Mouse (Mus musculus) lung, embryonic 16.5 days (tissue): Measurements from ENCODE around the gene Ephb4. TPM values are rescaled to one million over a fixed set of nuclear protein-coding genes. Genes with fewer than 3 reads are reported as not detected.
A peak's percentile ranks its signal among the peaks of the same experiment; 100 is the strongest.

Experiments used
- ATAC-seq: fragments of 200-750 bp; cut with Nextera tagmentation; 2 replicates; pipeline ENCODE4 v1.8.0; 2017; ENCODE audit warnings: low read depth, mild to moderate bottlenecking, moderate library complexity
- H3K27ac ChIP-seq: fragments of 300-500 bp; sonication (generic); 2 replicates; pipeline ENCODE4 v1.5.1; 2014; ENCODE audit warnings: mild to moderate bottlenecking, control low read depth, low read length
- H3K27me3 ChIP-seq: fragments of 300-500 bp; sonication (generic); 2 replicates; pipeline ENCODE4 v1.6.1; 2014; ENCODE audit warnings: low read depth, low read length, mixed read lengths; ENCODE audit not compliant: control insufficient read depth, insufficient read depth
- H3K36me3 ChIP-seq: fragments of 300-500 bp; sonication (generic); 2 replicates; pipeline ENCODE4 v1.6.1; 2014; ENCODE audit warnings: low read length; ENCODE audit not compliant: control insufficient read depth, insufficient read depth
- H3K4me1 ChIP-seq: fragments of 300-500 bp; sonication (generic); replicated peaks from 2 replicates; pipeline ENCODE4 v1.6.1; 2014; ENCODE audit warnings: low read length, mixed read lengths; ENCODE audit not compliant: control insufficient read depth, insufficient read depth
- H3K4me2 ChIP-seq: fragments of 300-500 bp; sonication (generic); 2 replicates; pipeline ENCODE4 v1.6.1; 2014; ENCODE audit warnings: low read depth, low read length, control low read depth
- H3K4me3 ChIP-seq: fragments of 300-500 bp; sonication (generic); 2 replicates; pipeline ENCODE4 v1.5.1; 2014; ENCODE audit warnings: mild to moderate bottlenecking, low read length, control low read depth
- H3K9ac ChIP-seq: fragments of 300-500 bp; sonication (generic); 2 replicates; pipeline ENCODE4 v1.6.1; 2014; ENCODE audit warnings: low read length, control low read depth
- H3K9me3 ChIP-seq: fragments of 300-500 bp; sonication (generic); 2 replicates; pipeline ENCODE4 v1.6.1; 2016; ENCODE audit warnings: low read length; ENCODE audit not compliant: control insufficient read depth
- WGBS: fragments of 180-500 bp; shearing (Covaris S2); extraction: QIAGEN DNeasy Blood & Tissue Kit; methylation state at CpG from one replicate; pipeline ENCODE4 v1.1.7; 2014; 5-methylcytosine and 5-hydroxymethylcytosine counted together
- polyA plus RNA-seq: library from polyadenylated mRNA; unstranded; fragments of >200 nt; fragmentation: Nextera tagmentation; extraction: Ambion mirVana; gene quantifications from 2 replicates; pipeline ENCODE4 v1.2.1, GENCODE M21; 2015

Gene Ephb4
- polyA plus RNA-seq, 1 experiment from 2014 or later: 56.9 TPM

DNA sequence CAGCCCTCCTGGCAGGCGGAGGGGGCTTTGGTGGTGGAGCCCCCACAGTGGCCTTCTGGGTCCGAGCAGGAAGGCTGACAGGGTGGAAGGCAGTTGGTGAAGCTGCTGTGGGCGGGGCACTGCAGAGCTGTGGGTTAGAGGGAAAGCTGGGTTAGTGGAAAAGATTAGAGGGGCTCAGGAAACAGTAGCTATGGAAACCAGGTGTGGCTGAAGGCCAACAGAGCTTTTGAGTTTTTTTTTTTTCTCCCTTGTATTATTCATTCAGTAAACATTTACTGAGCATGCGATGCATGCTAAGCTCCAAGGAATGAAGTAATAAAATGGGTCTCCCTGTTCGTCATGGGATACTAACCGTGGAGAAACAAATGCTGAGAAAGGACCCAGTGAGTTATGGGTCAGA is 75.7 kb downstream of the Ephb4 start:
- Histone ChIP-seq H3K27me3 (no peaks in the 10 kb centered on the region), H3K27ac (no peak overlapping the region), H3K9me3 (no peaks in the 10 kb centered on the region), H3K4me3 (no peak overlapping the region), H3K36me3 (no peaks in the 10 kb centered on the region), H3K4me2 (no peak overlapping the region), H3K4me1 (peaks cover 6% of the 10 kb centered on the region; the same call in 1 of the 2 replicates), H3K9ac (no peak overlapping the region)
- ATAC-seq: 0 out of 2 replicates have a peak, but pooled peaks have one; percentile 27
- WGBS: 32% methylated on average over 6 of the region's 6 CpGs

Other genes starting within 250 kb of the Ephb4 start
- gene Trim56, start 233.9 kb upstream of the Ephb4 start, polyA plus RNA-seq: 12.2 and 13.5 TPM in 2 replicates
- gene Muc3, start 200.8 kb upstream of the Ephb4 start, polyA plus RNA-seq: 0.70 TPM in 1 of 2 replicates, not detected in the other
- gene Muc3a, start 137.7 kb upstream of the Ephb4 start, polyA plus RNA-seq: 0.11 TPM in 1 of 2 replicates, not detected in the other
- gene Ache, start 62.6 kb upstream of the Ephb4 start, polyA plus RNA-seq: 1.9 and 2.6 TPM in 2 replicates
- 5.1 and 5.6 TPM in 2 replicates for gene Ufsp1, start 55.5 kb upstream of the Ephb4 start, polyA plus RNA-seq
- gene Srrt, start 42.4 kb upstream of the Ephb4 start, polyA plus RNA-seq: 141 and 144 TPM in 2 replicates
- 90.5 and 94.0 TPM in 2 replicates for gene Trip6, start 35.7 kb upstream of the Ephb4 start, polyA plus RNA-seq
- gene Slc12a9, start 16.5 kb upstream of the Ephb4 start, polyA plus RNA-seq: 11.6 and 12.5 TPM in 2 replicates
- gene Zan, start 127.0 kb downstream of the Ephb4 start, polyA plus RNA-seq: 0.53 and 0.62 TPM in 2 replicates
- gene Pop7, start 152.4 kb downstream of the Ephb4 start, polyA plus RNA-seq: 50.4 and 54.4 TPM in 2 replicates
- gene Gigyf1, start 168.4 kb downstream of the Ephb4 start, polyA plus RNA-seq: 10.7 and 10.9 TPM in 2 replicates
- 0.31 and 0.98 TPM in 2 replicates for gene Epo, start 183.1 kb downstream of the Ephb4 start, polyA plus RNA-seq
- gene Gnb2, start 183.4 kb downstream of the Ephb4 start, polyA plus RNA-seq: 379 and 400 TPM in 2 replicates
- 0.51 and 0.60 TPM in 2 replicates for gene Actl6b, start 203.4 kb downstream of the Ephb4 start, polyA plus RNA-seq
- gene Tfr2, start 219.7 kb downstream of the Ephb4 start, polyA plus RNA-seq: 0.46 and 1.4 TPM in 2 replicates